Mouse (Mus musculus) fibroblast of lung, adult 2 months (primary cell): Measurements from ENCODE around the gene Supt6.
"Not testable (repeated sequence)": the region's sequence is repeated elsewhere in the genome, so short reads cannot be mapped to it uniquely, and the experiment has no call there.

ENCODE experiments used
- DNase-seq: peaks from one replicate; pipeline ENCODE4 v3.0.0-alpha.2; 2011; ENCODE audit warnings: low read depth

Gene Supt6

GRCm38 (mm10) chr11:78223586-78223985, 22.2 kb downstream of the Supt6 start:
- DNase-seq = no peak

- DNase-seq = no peak
Observed at GRCm38 (mm10) chr11:78215709-78216317, 30.0 kb downstream of the Supt6 start.

DNA sequence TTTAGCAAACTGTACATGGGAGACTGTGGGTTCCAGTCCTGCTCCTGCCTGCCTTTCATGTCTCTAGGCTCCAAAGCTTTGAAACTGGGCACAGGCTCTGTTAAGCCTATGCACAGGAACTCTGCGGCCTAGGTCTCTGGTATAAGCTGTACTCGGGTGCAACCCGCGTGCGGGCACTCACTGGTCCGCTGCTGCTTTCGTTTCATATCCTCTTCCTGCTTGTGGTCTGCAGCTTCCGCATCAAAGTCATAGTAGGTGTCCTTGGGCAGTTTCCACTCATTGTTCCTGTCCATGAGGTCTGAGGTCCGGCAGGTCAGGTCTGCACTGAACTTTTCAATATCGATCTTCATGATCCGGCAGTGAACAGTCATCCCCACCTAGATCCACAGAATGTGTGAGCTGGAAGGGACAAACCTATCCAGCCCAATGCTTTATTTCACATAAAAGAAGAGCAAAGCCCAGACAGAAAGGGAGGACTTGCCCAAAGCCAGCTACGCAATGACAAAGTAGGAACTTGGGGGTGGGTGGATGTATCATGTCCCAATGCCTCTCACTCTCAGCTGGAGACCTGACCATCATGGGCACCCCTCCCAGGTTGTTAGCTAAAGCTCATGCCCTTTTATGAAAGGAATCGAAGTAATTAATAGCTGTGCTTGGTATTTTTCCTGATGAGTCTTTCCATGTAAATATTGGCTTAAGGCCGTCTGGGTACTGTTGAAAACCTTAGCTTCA, 32.5 kb downstream of the Supt6 start:
- no peak for DNase-seq

DNA sequence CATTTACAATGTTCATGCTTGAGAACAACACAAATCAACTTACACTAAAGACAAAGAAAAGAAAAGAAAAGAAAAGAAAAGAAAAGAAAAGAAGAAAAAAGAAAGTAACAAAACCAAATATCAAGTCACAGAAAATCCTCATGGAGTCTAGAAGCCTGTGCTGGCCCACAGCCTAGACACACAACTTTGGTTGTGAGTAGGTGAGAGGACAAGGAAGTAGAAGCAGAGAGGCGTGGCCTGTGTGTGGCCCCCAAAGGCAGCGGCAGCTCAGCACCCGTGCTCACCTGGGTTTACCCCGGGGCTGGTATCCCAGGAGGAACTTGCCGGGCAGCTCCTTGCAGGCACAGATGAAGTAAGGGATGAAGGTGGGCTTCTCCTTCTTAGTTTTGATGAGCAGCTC, 34.3 kb downstream of the Supt6 start:
- no peak for DNase-seq

GRCm38 (mm10) chr11:78210615-78211014, 35.2 kb downstream of the Supt6 start:
- no peak for DNase-seq

GRCm38 (mm10) chr11:78209886-78210285, 35.9 kb downstream of the Supt6 start:
- no peak for DNase-seq

- DNase-seq = no peak
Observed at GRCm38 (mm10) chr11:78207190-78207589, 38.6 kb downstream of the Supt6 start.

DNA sequence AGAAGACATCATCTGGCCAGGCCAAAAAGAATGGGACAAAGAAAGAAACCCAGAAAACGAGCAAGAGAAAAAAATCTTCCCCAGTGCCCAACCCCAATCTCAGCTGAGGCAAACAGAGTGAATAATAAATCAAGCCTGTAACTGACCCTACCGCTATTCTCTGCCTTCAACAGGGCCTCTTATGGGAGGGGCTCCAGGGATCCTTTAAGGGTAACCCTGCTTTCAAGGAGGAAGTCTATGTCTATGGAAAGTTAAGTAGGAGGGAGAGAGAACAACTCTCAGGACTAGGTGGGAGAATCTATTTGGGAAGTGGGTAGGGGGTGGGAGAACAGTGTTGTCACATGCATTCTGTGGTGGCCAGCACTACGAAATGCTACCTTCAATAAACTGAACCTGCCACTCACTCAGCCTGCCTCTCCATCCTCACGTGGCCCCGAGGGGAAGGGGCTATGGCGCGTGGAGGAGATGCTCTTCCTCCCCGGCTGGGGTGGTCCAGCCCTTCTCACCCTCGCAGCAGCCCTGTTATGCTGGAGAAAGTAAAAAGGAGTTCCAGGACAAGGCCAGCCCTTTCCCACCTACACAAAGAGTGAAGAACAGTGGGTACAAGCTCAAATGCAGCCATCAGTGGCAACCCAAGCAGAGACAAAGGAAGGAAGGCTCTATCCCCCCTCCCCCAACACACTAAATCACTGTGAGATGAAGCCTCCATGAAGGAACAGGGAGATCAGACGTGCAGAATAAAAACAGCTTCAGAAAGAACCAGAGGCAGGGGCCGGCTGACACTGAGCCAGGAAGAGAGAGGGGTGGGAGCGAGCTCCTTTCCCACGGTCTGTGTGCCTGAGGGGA, 40.2 kb downstream of the Supt6 start:
- DNase-seq = no peak

DNA sequence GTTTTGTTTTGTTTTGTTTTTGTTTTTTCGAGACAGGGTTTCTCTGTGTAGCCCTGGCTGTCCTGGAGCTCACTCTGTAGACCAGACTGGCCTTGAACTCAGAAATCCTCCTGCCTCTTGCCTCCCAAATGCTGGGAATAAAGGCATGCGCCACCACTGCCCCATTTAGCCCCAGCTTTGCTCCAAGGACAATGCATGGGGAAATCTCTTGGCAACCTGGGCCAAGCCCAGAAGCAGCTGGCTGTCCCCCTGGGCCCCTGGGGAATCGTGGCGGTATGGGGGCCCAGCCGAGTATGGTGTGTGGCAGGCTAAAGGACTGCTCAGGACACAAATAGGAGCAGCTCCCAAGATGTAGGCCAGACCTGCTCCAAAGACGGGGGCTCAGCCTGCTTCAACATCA, 41.5 kb downstream of the Supt6 start:
- no peak for DNase-seq

- DNase-seq = no peak
Observed at GRCm38 (mm10) chr11:78202372-78202771, 43.4 kb downstream of the Supt6 start.

DNA sequence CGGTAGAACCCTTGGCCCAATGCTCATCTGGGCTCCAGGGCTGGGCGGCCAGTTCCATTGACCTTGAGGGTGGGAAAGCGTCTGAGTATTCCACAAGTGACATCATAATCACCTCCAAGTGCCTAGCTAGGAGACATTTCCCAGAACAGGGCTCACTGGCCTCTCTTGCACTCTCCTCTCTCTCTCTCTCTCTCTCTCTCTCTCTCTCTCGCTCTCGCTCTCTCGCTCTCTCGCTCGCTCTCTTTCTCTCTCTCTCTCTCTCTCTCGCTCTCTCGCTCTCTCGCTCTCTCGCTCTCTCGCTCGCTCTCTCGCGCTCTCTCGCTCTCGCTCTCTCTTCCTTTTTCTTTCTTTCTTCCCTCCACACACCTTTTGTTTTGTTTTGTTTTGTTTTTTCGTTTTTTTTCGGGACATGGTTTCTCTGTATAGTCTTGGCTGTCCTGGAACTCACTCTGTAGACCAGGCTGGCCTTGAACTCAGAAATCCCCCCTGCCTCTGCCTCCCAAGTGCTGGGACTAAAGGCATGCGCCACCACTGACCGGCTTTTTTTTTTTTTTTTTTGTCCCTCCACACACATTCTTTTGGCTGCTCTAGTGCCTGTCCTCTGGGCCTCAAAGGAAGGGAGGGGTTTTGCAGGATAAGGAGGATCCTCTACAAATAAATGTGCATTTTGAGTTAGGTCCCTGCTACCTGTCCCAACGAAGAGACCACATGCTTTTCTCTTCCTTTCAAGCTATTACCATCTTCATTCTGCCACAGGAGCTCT, 50.5 kb downstream of the Supt6 start:
- DNase-seq = no peak

DNA sequence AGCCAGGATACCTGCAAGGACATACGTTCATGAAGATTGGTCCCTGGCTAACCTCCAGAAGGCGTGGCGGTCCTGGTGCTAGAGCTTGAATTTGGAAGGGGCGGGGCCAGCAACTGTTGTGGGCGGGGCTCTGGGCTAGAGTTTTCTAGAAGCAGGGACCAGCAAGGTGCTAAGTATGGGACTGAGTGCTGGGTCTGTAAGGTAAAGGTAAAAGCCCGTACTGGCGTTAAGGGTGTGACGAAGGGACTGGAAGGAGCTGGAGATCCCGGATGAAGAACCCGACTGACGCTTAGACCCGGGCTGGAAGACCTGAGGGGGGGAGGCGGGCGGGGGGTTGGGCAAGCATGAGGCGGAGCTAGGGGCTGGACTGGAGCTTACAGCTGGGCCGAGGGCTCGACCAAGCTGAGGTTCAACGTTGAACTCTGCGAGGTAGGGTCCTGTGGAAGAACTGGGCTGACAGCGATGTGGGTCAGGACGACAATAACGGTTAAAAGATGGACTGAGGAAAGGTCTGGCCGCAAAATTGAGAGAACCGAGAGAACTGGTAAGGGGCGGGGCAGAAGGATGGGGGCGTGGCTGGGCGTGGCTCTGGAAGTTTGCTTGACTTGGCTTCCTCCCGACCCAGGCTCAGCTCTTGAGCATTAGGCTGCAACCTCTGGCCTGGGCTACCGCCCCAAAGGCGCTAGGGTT, 51.2 kb downstream of the Supt6 start:
- no peak for DNase-seq

- DNase-seq = no peak
Observed at GRCm38 (mm10) chr11:78193113-78193512, 52.7 kb downstream of the Supt6 start, which contains the start of gene Proca1. Gene Proca1, plus strand, starts transcription at chr11:78193392.

- no peak for DNase-seq
Observed at GRCm38 (mm10) chr11:78190041-78190440, 55.7 kb downstream of the Supt6 start.

DNA sequence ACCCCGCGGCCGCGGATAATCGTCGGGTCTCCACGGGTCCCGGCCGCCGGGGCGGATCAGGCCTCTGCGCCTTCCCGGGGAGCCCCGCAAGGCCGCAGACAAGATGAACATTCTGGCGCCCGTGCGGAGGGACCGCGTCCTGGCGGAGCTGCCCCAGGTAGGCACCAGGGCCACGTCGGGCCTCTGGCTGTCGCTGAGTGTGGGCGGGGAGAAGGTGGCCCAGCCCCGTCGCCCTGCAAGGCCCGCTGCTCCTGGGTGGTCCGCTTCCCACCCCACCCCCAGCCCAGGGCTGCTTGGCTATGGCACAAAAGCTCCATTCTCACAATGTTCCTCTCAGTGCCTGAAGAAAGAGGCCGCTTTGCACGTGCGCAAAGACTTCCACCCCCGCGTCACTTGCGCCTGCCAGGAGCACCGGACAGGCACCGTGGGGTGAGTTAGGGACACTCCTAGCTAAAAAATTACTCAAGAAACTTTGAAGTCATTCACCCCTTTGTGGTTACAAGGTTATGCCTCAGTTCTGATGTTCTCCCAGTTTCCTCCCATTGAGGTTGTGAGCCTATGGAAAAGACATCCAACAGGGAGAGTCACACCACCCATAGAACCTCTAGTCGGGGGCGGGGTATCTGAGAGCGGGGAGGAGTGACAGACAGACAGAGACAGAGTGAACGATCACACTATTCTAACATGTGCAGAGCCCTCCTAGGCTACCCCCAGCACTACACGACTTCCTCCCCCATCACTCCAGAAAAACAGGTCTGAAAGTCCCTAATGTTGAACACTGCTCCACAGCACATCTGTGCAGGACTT, 56.4 kb downstream of the Supt6 start:
- DNase-seq = peak; percentile 71

GRCm38 (mm10) chr11:78188331-78189233, 57.2 kb downstream of the Supt6 start, which contains the start of gene Rab34:
Gene Rab34, plus strand, starts transcription at chr11:78188430.
- DNase-seq = peak; percentile 81

DNA sequence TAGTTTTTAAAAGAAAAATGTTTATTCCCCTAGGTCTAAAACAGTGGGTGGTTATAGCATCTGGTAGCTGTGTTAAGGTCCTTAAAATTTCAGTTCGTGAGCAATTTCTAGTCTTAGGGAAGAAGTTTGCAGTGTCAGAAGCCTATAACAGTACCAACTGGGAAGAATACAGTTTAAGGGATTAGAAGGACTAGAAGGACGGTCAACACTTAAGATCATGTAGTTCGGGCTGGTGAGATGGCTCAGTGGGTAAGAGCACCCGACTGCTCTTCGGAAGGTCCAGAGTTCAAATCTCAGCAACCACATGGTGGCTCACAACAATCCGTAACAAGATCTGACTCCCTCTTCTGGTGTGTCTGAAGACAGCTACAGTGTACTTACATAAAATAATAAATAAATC, 61.1 kb downstream of the Supt6 start:
- DNase-seq = not testable (repeated sequence)

GRCm38 (mm10) chr11:78183884-78184514, 61.8 kb downstream of the Supt6 start:
- DNase-seq = no peak
